Mouse (Mus musculus) B cell, adult (primary cell): ENCODE results near the gene Zfp748. TPM values are rescaled to one million over a fixed set of nuclear protein-coding genes. Genes with fewer than 3 reads are reported as not detected.

Experiments used
- total RNA-seq: library from RNA; stranded (reverse); gene quantifications from 4 replicates; pipeline ENCODE4 v1.2.4, GENCODE M21; 2023; ENCODE audit not compliant: inconsistent age

Gene Zfp748
- 8.5 to 9.6 TPM (median 8.9 TPM) in 4 replicates for total RNA-seq

DNA sequence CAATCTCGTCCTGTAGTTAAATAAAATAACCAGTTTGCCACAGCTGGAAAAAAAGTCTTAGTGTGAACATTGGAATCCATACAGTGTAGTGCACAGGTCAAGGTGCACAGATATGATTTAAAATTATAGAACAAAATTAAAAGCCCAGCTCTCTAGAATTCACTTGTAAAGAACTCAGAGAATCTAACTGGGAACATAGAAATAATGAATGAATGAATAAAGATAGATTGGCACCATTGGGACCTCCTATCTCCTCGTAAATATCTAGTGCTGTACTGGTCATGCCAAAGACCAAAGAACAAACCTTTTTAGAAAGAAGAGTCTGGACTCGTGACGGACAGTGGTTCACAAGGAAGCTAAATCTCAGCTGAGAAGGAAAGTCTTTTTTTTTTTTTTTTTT lies at the start of gene Zfp748:
TSS of gene Zfp748 (minus strand) at position 101 of the 400 bp plus-strand sequence.

DNA sequence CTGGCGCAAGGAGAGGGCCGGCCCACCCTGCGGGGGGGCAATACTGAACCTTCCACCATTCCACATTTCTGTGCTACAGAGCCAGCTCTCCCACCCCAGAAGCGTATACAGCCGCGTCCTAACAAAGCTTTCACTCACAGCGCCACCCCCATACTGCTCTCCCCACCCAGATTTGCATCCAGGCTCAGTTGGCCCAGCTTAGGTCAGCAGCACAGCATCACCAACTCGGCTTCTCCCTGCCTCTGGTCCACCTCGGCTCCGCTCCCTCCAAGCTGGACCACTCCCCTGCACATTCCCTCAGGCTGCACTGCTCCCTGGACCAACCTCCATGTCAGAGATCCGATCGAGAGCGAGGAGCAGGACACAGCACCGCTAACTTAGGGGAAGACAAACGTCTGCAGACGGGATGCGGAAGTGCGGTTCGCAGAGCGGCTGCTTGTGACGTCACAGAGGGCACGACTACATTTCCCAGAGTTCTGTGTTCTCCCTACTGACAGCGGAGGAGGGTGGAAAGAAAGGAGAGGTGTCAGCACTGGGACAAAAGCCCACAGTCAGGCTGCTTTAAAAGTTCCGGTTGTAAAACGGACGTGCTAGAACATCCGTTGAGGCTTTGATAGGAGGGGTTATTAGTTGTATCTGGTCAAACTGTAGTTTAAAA lies 27.7 kb downstream of the Zfp748 start, which contains the start of the genes Gm26965 and Zfp87:
TSS of gene Gm26965 (minus strand) at position 399 of the 658 bp plus-strand sequence.
TSS of gene Zfp87 (minus strand) at position 425 of the 658 bp plus-strand sequence.

DNA sequence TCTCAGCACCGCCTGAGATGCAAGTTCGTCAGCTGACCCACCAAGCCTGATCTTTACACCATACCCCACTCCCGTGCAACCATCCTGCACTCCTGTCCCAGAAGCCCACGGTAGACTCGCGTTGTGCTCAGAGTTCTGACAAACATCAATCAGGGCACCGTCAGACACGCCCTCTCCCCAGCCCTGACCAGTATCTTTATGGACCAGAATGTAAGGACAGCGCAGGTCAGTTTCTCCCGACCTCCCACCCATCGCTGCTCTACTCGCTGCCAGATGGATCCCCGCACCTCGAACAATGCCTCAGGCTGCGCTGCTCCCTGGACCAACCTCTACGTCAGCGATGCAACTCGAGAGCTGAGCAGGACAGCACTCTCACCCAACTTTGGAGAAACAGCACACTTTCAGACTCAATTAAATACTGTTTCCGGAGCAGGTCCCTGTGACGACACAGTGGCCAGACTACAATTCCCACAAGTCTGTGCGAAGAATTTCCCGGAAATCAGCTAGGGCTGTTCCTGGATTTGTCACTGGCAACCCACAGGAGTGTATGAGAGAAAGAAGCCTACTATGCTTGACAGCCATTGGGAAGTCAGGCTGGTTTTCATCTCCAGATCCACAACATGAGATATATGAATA lies 53.4 kb downstream of the Zfp748 start, which contains the start of gene Zfp58:
TSS of gene Zfp58 (minus strand) at position 472 of the 636 bp plus-strand sequence.

Other genes with a start within 250 kb of the Zfp748 start
- 2.0 to 3.5 TPM (median 2.8 TPM) in 4 replicates for gene Zfp457, start 247.3 kb downstream of the Zfp748 start, total RNA-seq
- 11.3 to 16.0 TPM (median 13.5 TPM) in 4 replicates for gene Zfp595, start 221.3 kb downstream of the Zfp748 start, total RNA-seq
- gene Gm28044, start 193.3 kb downstream of the Zfp748 start, total RNA-seq, result 2.5 to 6.7 TPM (median 6.6 TPM) in 3 of 4 replicates, not detected in the other
- gene Zfp953, start 193.2 kb downstream of the Zfp748 start, total RNA-seq, result 7.8 to 9.4 TPM (median 7.9 TPM) in 4 replicates
- gene Gm28041, start 178.1 kb downstream of the Zfp748 start, total RNA-seq, result 2.2 to 4.9 TPM (median 4.1 TPM) in 4 replicates
- 7.2 to 10.0 TPM (median 9.6 TPM) in 4 replicates for gene Zfp456, start 178.0 kb downstream of the Zfp748 start, total RNA-seq
- gene Zfp429, start 154.0 kb downstream of the Zfp748 start, total RNA-seq, result 12.8 to 16.8 TPM (median 14.1 TPM) in 4 replicates
- 1.7 to 2.6 TPM (median 2.5 TPM) in 4 replicates for gene Zfp459, start 132.4 kb downstream of the Zfp748 start, total RNA-seq
- 5.8 to 9.0 TPM (median 7.8 TPM) in 4 replicates for gene Zfp874a, start 102.2 kb downstream of the Zfp748 start, total RNA-seq
- gene Zfp874b, start 69.6 kb downstream of the Zfp748 start, total RNA-seq, result 7.0 to 17.0 TPM (median 10.2 TPM) in 4 replicates
- 9.4 to 11.2 TPM (median 10.4 TPM) in 4 replicates for gene Zfp58, start 53.3 kb downstream of the Zfp748 start, total RNA-seq
- gene Gm26965, start 27.7 kb downstream of the Zfp748 start, total RNA-seq, result 0.78 to 1.1 TPM in 2 of 4 replicates, not detected in the others
- 20.7 to 26.4 TPM (median 23.8 TPM) in 4 replicates for gene Zfp87, start 27.7 kb downstream of the Zfp748 start, total RNA-seq
- gene Zfp729b, start 55.9 kb upstream of the Zfp748 start, total RNA-seq, result 16.4 to 18.3 TPM (median 17.3 TPM) in 4 replicates
- gene Gm49345, start 83.9 kb upstream of the Zfp748 start, total RNA-seq, result 1.3 to 3.0 TPM (median 2.0 TPM) in 3 of 4 replicates, not detected in the other
- 12.9 to 21.6 TPM (median 16.5 TPM) in 4 replicates for gene Zfp729a, start 84.0 kb upstream of the Zfp748 start, total RNA-seq
- gene Zfp738, start 133.2 kb upstream of the Zfp748 start, total RNA-seq, result 10.1 to 14.1 TPM (median 12.8 TPM) in 4 replicates
- gene Zfp65, start 175.3 kb upstream of the Zfp748 start, total RNA-seq, result 13.1 to 14.2 TPM (median 13.6 TPM) in 4 replicates
- 3.8 to 9.3 TPM (median 5.0 TPM) in 4 replicates for gene Zfp85, start 201.4 kb upstream of the Zfp748 start, total RNA-seq
- gene Zfp493, start 225.9 kb upstream of the Zfp748 start, total RNA-seq, result 1.9 to 4.8 TPM (median 3.5 TPM) in 4 replicates